Mouse (Mus musculus) ES-CJ7 (cell line): Measurements from ENCODE around the gene Far2.
A peak's percentile ranks its signal among the peaks of the same experiment; 100 is the strongest.
"Not testable (repeated sequence)": the region's sequence is repeated elsewhere in the genome, so short reads cannot be mapped to it uniquely, and the experiment has no call there.

Source experiments
- DNase-seq: peaks from one replicate; pipeline ENCODE4 v3.0.0; 2011; ENCODE audit warnings: low read depth, low spot score

The Far2 gene

DNA sequence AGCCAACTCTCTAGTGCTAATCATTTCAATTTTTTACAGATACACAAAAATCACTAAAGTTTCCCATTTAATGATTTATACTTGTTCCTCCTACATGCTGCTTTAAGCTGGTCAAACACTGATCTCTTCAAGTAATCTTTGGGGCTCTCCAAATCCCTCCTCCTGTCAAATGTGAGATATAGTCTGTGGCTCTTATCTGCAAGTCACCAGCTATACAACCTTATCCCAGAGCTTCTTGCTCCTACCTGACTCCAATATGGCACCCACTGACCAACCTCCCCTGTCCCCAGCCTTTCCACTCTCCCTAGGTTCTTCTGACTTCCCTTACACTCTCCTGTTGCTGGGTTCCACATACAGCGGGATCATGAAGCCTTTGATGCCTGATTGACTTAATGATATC is 70.6 kb downstream of the Far2 start:
- DNase-seq, result no peak

GRCm38 (mm10) chr6:148120703-148121102 is 73.6 kb downstream of the Far2 start:
- DNase-seq, result no peak

DNA sequence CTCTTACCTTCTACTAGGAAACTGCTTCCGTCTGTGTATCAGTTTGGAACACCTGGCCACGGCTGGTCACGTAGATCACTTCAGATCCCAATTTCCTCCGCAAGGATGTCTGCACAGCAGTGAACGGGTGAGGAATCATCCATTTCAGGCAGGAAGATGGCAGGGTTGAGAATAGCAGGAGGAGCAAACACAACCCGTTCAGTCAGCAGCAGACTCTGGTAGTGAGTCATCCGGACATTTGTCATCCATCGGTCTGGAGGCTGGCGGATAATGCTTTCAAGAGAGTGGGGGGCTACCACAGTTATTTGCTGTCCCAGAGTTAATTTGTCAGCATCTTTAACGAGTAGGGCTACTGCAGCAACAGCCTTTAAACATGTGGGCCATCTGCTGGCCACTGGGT is 79.8 kb downstream of the Far2 start:
- not testable (repeated sequence) for DNase-seq

- DNase-seq, result no peak
Measured at GRCm38 (mm10) chr6:148132314-148132713, 85.3 kb downstream of the Far2 start.

DNA sequence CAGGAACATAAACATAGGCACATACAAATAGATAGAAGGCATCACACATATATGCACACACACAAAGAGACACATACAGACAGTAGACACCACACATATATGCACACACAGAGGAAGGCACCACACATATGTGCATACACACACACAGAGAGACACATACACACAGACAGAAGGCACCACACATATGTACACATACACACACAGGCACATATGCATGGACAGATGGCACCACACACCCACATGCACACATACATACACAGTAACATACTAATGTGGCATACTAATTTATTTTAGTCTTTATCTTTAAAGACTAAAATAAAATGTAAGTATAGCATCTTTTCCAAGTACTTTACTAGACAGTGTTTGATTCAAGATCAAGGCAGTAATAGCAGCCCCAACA is 86.5 kb downstream of the Far2 start:
- no peak for DNase-seq

DNA sequence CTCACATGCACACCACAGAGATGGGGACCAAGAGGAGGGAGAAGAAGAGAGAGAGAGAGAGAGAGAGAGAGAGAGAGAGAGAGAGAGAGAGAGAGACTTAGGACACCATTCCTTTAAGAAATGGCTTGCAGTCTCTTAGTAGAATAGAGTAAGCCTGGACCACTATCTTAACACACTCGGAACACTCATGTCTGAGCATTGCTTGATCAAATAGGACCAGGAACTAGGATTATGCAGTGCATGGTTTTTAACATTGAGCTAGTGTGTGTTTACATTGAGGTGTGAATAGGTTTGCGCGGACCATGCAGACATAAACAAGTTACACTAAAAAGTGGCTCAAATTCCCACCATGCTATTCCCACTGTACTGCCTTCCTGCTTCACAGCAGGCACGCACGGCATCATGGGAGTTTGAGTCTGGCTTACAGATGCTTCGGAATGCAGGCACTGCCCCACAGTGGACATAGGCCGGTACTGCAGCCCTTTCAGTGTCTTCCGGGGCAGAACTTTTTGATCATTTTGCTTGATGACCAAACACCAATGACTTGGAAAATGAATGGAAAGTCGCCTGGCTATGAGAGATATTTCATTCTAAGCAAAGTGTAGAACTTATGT is 88.8 kb downstream of the Far2 start:
- DNase-seq, result peak; percentile 91

GRCm38 (mm10) chr6:148139288-148139995 is 92.4 kb downstream of the Far2 start:
- no peak for DNase-seq

GRCm38 (mm10) chr6:148141874-148142273 is 94.8 kb downstream of the Far2 start:
- peak; percentile 33 for DNase-seq

GRCm38 (mm10) chr6:148142421-148142820 is 95.4 kb downstream of the Far2 start:
- no peak for DNase-seq

DNA sequence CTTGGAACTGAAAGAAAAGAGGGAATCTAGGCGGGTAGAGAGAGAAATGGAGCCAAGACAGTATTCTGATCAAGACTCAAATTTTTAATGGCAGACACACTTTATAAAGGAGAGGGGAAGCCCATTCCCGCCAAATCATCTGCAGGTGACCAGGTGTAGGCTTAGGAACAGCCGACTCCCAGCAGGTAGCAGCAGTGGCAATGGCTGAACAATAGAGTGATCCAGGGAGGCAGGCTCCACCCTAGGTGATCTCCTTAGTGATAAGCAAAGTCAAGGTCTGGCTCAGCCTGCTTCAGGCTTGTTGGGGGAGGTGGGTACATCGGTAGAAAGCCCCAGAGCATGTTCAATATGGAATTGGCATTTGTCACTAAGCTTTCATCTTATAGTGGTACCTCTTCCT is 105.2 kb downstream of the Far2 start:
- DNase-seq, result peak; percentile 79

- DNase-seq, result no peak
Measured at GRCm38 (mm10) chr6:148172904-148173303, 125.8 kb downstream of the Far2 start.

DNA sequence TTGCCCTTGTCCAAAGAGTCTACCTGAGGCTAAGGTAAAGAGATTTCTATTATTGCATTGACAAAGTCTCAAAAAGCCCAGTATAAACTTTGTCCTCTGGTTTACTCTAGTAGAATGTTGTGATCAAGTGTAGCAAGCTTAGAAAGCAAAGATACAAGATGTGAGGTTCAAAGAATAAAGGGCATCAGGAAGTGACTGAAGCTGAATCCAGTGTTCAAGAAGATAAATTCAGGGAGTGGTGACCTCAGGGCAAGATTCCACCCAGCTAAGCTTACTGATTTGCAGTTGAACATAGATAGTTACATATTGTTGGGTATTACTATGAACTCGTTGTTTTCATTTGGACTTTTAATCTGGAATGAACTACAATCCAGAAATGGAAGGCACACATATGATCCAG is 138.6 kb downstream of the Far2 start:
- DNase-seq, result no peak

GRCm38 (mm10) chr6:148193972-148194701 is 147.1 kb downstream of the Far2 start:
- no peak for DNase-seq

GRCm38 (mm10) chr6:148199177-148199576 is 152.1 kb downstream of the Far2 start:
- no peak for DNase-seq

GRCm38 (mm10) chr6:148199729-148200128 is 152.7 kb downstream of the Far2 start:
- DNase-seq, result no peak

- DNase-seq, result no peak
Measured at GRCm38 (mm10) chr6:148205134-148205533, 158.1 kb downstream of the Far2 start.

GRCm38 (mm10) chr6:148207522-148207921 is 160.5 kb downstream of the Far2 start:
- no peak for DNase-seq

GRCm38 (mm10) chr6:148211391-148211876 is 164.4 kb downstream of the Far2 start:
- peak; percentile 66 for DNase-seq

GRCm38 (mm10) chr6:148211897-148212680 is 165.0 kb downstream of the Far2 start, which contains the start of gene Ergic2:
Gene Ergic2 (minus strand): TSS chr6:148212374.
- peak; percentile 100 for DNase-seq

DNA sequence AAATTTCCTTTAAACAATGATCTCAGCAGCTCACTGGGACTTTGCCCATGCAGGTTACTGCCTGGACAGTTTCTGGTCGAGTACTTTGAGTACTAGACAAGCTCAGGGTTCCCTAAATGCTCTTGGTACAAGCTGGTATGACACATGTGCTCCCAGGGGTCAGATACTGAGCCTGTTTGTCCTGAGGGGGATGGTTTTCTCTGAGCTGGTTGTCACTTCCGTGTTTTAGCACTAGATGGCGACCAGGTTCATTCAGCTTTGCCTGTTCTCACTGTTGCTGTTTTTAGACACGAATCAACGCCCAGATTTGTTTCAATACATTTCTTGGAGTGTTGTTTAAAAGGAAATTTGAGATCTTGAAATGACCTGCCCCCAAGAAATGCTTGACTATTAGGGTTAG is 167.7 kb downstream of the Far2 start:
- peak; percentile 85 for DNase-seq

DNA sequence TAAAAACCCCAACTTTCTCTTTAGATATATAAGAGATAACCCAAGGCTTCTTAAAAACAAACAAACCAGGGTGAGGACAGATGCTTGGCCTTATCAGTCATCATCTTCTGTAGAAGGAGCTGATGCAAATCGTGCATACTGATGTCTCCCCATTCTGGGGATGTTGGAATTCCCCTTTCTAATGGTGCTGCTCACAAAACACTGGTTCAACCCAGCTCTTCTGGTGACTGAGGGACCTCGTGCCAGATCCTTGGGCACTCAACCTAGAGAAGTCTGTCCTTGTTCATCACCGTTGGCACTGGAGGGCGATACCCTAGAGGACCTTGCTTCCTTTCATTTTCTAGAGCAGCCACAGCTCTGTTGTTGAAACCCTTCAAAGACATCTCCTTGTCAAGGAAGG is 169.7 kb downstream of the Far2 start:
- DNase-seq, result no peak
